Comparison of ENCODE assay signal across 25 mouse cellular contexts in the genomic region with DNA sequence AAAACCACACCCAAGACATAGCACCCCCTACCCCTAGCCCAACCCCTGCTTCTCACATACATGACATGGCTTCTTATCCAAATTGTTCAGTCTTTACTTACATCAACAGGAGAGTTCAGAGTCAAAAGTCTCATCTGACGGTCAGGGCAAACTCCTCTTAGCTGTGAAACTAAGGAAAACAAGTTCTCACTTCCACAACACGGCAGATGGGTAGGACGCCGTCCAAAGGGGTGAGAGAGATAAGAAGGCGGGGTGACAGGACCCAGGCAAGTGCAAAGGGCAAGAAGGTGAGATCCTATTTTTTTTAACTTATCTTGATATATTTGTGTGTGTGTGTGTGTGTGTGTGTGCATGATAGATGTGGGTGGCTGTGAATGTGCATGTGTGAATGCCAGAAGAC. TPM values are rescaled to one million over a fixed set of nuclear protein-coding genes. Genes with fewer than 3 reads are reported as not detected.
DNase-seq lines count a peak whose midpoint lies in the region; ATAC-seq and TF ChIP-seq lines count a peak whose summit lies in the region.
"Had no signal": no experiment of that assay in that cellular context is flagged by ENCODE, and none has a peak within 500 bp of the region (broad histone marks: within the 10 kb centered on the region; RNA-seq: fewer than 3 reads in every experiment).

No protein-coding gene starts in this region.

- TF ChIP-seq EP300 in liver, embryonic 14.5 days (IDR thresholded peaks at IDR 0.05; ENCODE audit: low read depth): no peak

- no peaks in the 10 kb centered on the region for H3K36me3 ChIP-seq in heart, embryonic 12.5 days
- H3K36me3 ChIP-seq in kidney, embryonic 14.5 days (ENCODE audit: control insufficient read depth, insufficient read depth, low read length): no peaks in the 10 kb centered on the region
- H3K36me3 ChIP-seq in liver, embryonic 14.5 days (replicated peaks; ENCODE audit: control insufficient read depth, insufficient read depth, low read depth): no peaks in the 10 kb centered on the region
- no peaks in the 10 kb centered on the region for H3K36me3 ChIP-seq in hindbrain, embryonic 12.5 days
- H3K36me3 ChIP-seq: limb, embryonic 13.5 days had no signal

- peaks cover 9% of the 10 kb centered on the region; the same call in 1 of the 2 replicates for H3K9me3 ChIP-seq in heart, embryonic 12.5 days (replicated peaks)
- 0 out of 2 replicates have a peak, but pooled peaks cover 4% of the 10 kb centered on the region for H3K9me3 ChIP-seq in kidney, embryonic 14.5 days (ENCODE audit: control insufficient read depth, low read length)
- no peaks in the 10 kb centered on the region for H3K9me3 ChIP-seq in liver, embryonic 14.5 days (ENCODE audit: control insufficient read depth, low read length)
- 0 out of 2 replicates have a peak, but pooled peaks cover 4% of the 10 kb centered on the region for H3K9me3 ChIP-seq in hindbrain, embryonic 12.5 days (replicated peaks)
- H3K9me3 ChIP-seq: limb, embryonic 13.5 days had no signal

- 64% methylated on average over 5 of the region's 5 CpGs for WGBS in heart, embryonic 12.5 days
- 87% methylated on average over 5 of the region's 5 CpGs for WGBS in kidney, embryonic 14.5 days
- 31% methylated on average over 5 of the region's 5 CpGs for WGBS in liver, embryonic 14.5 days (ENCODE audit: insufficient replicate concordance)
- WGBS in hindbrain, embryonic 12.5 days: 91% methylated on average over 5 of the region's 5 CpGs

- no peak for DNase-seq in heart, postnatal 36 days
- DNase-seq in kidney, adult 9 months: peak; percentile 73
- DNase-seq in liver, embryonic 14.5 days (ENCODE audit: low read depth in 3 of 3, low spot score in 3 of 3): peak; percentile 29 to 52 (median 49)
- DNase-seq in adrenal gland, adult 2 months: no peak
- DNase-seq: adrenal gland, postnatal 14 days; cerebellum, adult 11-12 months; cerebellum, postnatal 25 days; embryo, embryonic 11 days; heart, adult 11 months; layer of hippocampus, postnatal 36 days; thymus, postnatal 14 days had no signal

- H3K27ac ChIP-seq in heart, embryonic 12.5 days (ENCODE audit: poor library complexity, severe bottlenecking): no peak overlapping the region
- H3K27ac ChIP-seq in kidney, embryonic 14.5 days (ENCODE audit: low read depth, low read length): no peak overlapping the region
- H3K27ac ChIP-seq in liver, embryonic 14.5 days: peak overlapping the region; percentile 32
- H3K27ac ChIP-seq in hindbrain, embryonic 12.5 days: no peak overlapping the region
- H3K27ac ChIP-seq: layer of hippocampus, adult 2 months; limb, embryonic 13.5 days had no signal

- H3K4me3 ChIP-seq in heart, embryonic 12.5 days: no peak overlapping the region
- H3K4me3 ChIP-seq in kidney, embryonic 14.5 days (ENCODE audit: low read length): no peak overlapping the region
- H3K4me3 ChIP-seq in liver, embryonic 14.5 days (ENCODE audit: insufficient read depth in 1 of 2, low read depth in 2 of 2, low read length in 2 of 2): peak overlapping the region; percentile 9 to 26; a peak in 2 of 4 replicates
- H3K4me3 ChIP-seq in hindbrain, embryonic 12.5 days: no peak overlapping the region
- H3K4me3 ChIP-seq: layer of hippocampus, adult 2 months; limb, embryonic 13.5 days had no signal

- H3K9ac ChIP-seq in heart, embryonic 12.5 days: no peak overlapping the region
- H3K9ac ChIP-seq in kidney, embryonic 14.5 days (ENCODE audit: low read depth, low read length): no peak overlapping the region
- 0 out of 2 replicates have a peak overlapping the region, but pooled peaks have one; percentile 13 for H3K9ac ChIP-seq in liver, embryonic 14.5 days (replicated peaks)
- H3K9ac ChIP-seq in hindbrain, embryonic 12.5 days: no peak overlapping the region
- H3K9ac ChIP-seq: limb, embryonic 13.5 days had no signal

- intact Hi-C loops in heart, postnatal 36 days (cut with DNase I): no loop called here

- H3K4me2 ChIP-seq in heart, embryonic 12.5 days: 0 out of 2 replicates have a peak overlapping the region, but pooled peaks have one; percentile 9
- no peak overlapping the region for H3K4me2 ChIP-seq in kidney, embryonic 14.5 days (replicated peaks; ENCODE audit: low read depth, low read length)
- H3K4me2 ChIP-seq in liver, embryonic 14.5 days (ENCODE audit: low read depth): peak overlapping the region; percentile 64
- H3K4me2 ChIP-seq in hindbrain, embryonic 12.5 days (replicated peaks): no peak overlapping the region
- H3K4me2 ChIP-seq: limb, embryonic 13.5 days; midbrain, embryonic 11.5 days had no signal

- ATAC-seq in heart, embryonic 12.5 days (ENCODE audit: insufficient number of reproducible peaks, low FRiP score): no peak; the same call in 1 of the 2 replicates
- ATAC-seq in kidney, embryonic 14.5 days (ENCODE audit: low FRiP score, low TSS enrichment): no peak
- peak; percentile 56 for ATAC-seq in liver, embryonic 14.5 days (ENCODE audit: insufficient read depth)
- no peak for ATAC-seq in hindbrain, embryonic 12.5 days (ENCODE audit: low FRiP score)
- ATAC-seq: activated CD4-positive, CD25-positive, alpha-beta regulatory T cell, adult 4 months; CD4-positive, CD25-positive, alpha-beta regulatory T cell, adult 4 months; inflammation-experienced regulatory T-cells, adult 6 months had no signal

- H3K27me3 ChIP-seq in heart, embryonic 12.5 days (replicated peaks): no peaks in the 10 kb centered on the region
- H3K27me3 ChIP-seq in kidney, embryonic 14.5 days (ENCODE audit: control insufficient read depth, insufficient read depth, low read length): no peaks in the 10 kb centered on the region
- no peaks in the 10 kb centered on the region for H3K27me3 ChIP-seq in liver, embryonic 14.5 days (ENCODE audit: control insufficient read depth, insufficient read depth, low read length)
- H3K27me3 ChIP-seq in hindbrain, embryonic 12.5 days: no peaks in the 10 kb centered on the region
- H3K27me3 ChIP-seq: limb, embryonic 13.5 days had no signal

- H3K4me1 ChIP-seq in heart, embryonic 12.5 days (replicated peaks): peaks cover 10% of the 10 kb centered on the region
- 0 out of 2 replicates have a peak, but pooled peaks cover 4% of the 10 kb centered on the region for H3K4me1 ChIP-seq in kidney, embryonic 14.5 days (ENCODE audit: control insufficient read depth, insufficient read depth, low read length)
- H3K4me1 ChIP-seq in liver, embryonic 14.5 days (replicated peaks; ENCODE audit: control insufficient read depth in 2 of 2, insufficient read depth in 2 of 2, low read length in 1 of 2): peaks cover 24 to 29% of the 10 kb centered on the region in 2 experiments
- peaks cover 16% of the 10 kb centered on the region for H3K4me1 ChIP-seq in hindbrain, embryonic 12.5 days

- no peak for TF ChIP-seq CTCF in liver, embryonic 14.5 days (IDR thresholded peaks at IDR 0.05; ENCODE audit: low read depth)

RNA-seq across cellular contexts. Expression of a gene that starts 9.0 kb away (rescaled TPM):
- 0.14 and 0.26 TPM in 2 replicates for polyA plus RNA-seq in heart, embryonic 12.5 days (2016; fragmentation: Nextera tagmentation; extraction: Ambion mirVana)
- under 1 TPM in 1 of 2 experiments, not detected in 1; 0.16 TPM for total RNA-seq in heart, postnatal 36 days (2021)
- 0.41 TPM in 1 of 2 replicates, not detected in the other for polyA plus RNA-seq in kidney, embryonic 14.5 days (2014; fragmentation: Nextera tagmentation; extraction: Ambion mirVana)
- polyA plus RNA-seq in liver, embryonic 14.5 days (2012; rRNA removed): 0.54 and 0.64 TPM in 2 replicates
- polyA plus RNA-seq in liver, embryonic 14.5 days (2014; fragmentation: Nextera tagmentation; extraction: Ambion mirVana): 0.50 and 0.58 TPM in 2 replicates
- total RNA-seq in adrenal gland, adult 2 months (2021): under 1 TPM in 1 of 2 experiments, not detected in 1; 0.10 TPM
- 0.03 TPM in 1 of 2 replicates, not detected in the other for polyA plus RNA-seq in adrenal gland, adult 2 months (2012; rRNA removed)
- polyA plus RNA-seq in hindbrain, embryonic 12.5 days (2016; fragmentation: Nextera tagmentation; extraction: Ambion mirVana): not detected in 2 replicates
- total RNA-seq: layer of hippocampus, adult 2 months; layer of hippocampus, postnatal 36 days had no signal
- polyA plus RNA-seq: activated CD4-positive, CD25-positive, alpha-beta regulatory T cell, adult 4 months; CD4-positive, CD25-positive, alpha-beta regulatory T cell, adult 4 months; embryonic facial prominence, embryonic 14.5 days; forebrain, embryonic 11.5 days; hindbrain, embryonic 11.5 days; inflammation-experienced regulatory T-cells, adult 6 months; lung, embryonic 16.5 days; neural tube, embryonic 11.5 days had no signal

Comparison
In these comparisons a context has a peak if more than half of its experiments do, and no peak if none do; other contexts are left out.
1. H3K4me2 ChIP-seq: peak in heart, embryonic 12.5 days (single experiment) and liver, embryonic 14.5 days (single experiment); none in kidney, embryonic 14.5 days (single experiment) and hindbrain, embryonic 12.5 days (single experiment).
2. H3K4me3 ChIP-seq: peak in liver, embryonic 14.5 days (2 of 2); none in heart, embryonic 12.5 days (single experiment), kidney, embryonic 14.5 days (single experiment) and hindbrain, embryonic 12.5 days (single experiment).
3. DNase-seq: peak in kidney, adult 9 months (single experiment) and liver, embryonic 14.5 days (3 of 3); none in heart, postnatal 36 days (0 of 2) and adrenal gland, adult 2 months (single experiment).